Mouse (Mus musculus) heart, postnatal 36 days (tissue): ENCODE data around the gene Tgfbr3. TPM values are rescaled to one million over a fixed set of nuclear protein-coding genes. Genes with fewer than 3 reads are reported as not detected.

Experiments used
- DNase-seq, 2 experiments: peaks; one replicate each; pipeline ENCODE4 v3.0.0; 2021 to 2022
- intact Hi-C: fragments of 180-260 bp; cut with DNase I; formaldehyde crosslinking; loops from one replicate; pipeline ENCODE4 v1.15.1; 2025
- total RNA-seq, 2 experiments: library from RNA; stranded (reverse); gene quantifications; 2 replicates each; pipeline ENCODE4 v1.2.3; 2021

The Tgfbr3 gene
- total RNA-seq, 2 experiments from 2014 or later: 53.5 to 54.2 TPM

- DNase-seq: no peak
- intact Hi-C loops: no loop called here
Measured at GRCm38 (mm10) chr5:107182721-107183120, 106.7 kb downstream of the Tgfbr3 start.

- intact Hi-C loops: no loop called here
- no peak for DNase-seq
Measured at GRCm38 (mm10) chr5:107181820-107182219, 107.6 kb downstream of the Tgfbr3 start.

GRCm38 (mm10) chr5:107179194-107179593 lies 110.2 kb downstream of the Tgfbr3 start:
- intact Hi-C loops: no loop called here
- no peak for DNase-seq

- intact Hi-C loops: no loop called here
- no peak for DNase-seq
Measured at GRCm38 (mm10) chr5:107177791-107178190, 111.6 kb downstream of the Tgfbr3 start.

GRCm38 (mm10) chr5:107177248-107177647 lies 112.2 kb downstream of the Tgfbr3 start:
- no peak for DNase-seq
- intact Hi-C loops: no loop called here

- intact Hi-C loops: no loop called here
- no peak for DNase-seq
Measured at GRCm38 (mm10) chr5:107176796-107177195, 112.6 kb downstream of the Tgfbr3 start.

GRCm38 (mm10) chr5:107176196-107176595 lies 113.2 kb downstream of the Tgfbr3 start:
- intact Hi-C loops: no loop called here
- DNase-seq: no peak

- intact Hi-C loops: no loop called here
- no peak for DNase-seq
Measured at GRCm38 (mm10) chr5:107174188-107174587, 115.2 kb downstream of the Tgfbr3 start.

- no peak for DNase-seq
- intact Hi-C loops: no loop called here
Measured at GRCm38 (mm10) chr5:107173483-107173882, 115.9 kb downstream of the Tgfbr3 start.

GRCm38 (mm10) chr5:107171861-107172260 lies 117.6 kb downstream of the Tgfbr3 start:
- intact Hi-C loops: no loop called here
- DNase-seq: no peak

GRCm38 (mm10) chr5:107169796-107170195 lies 119.6 kb downstream of the Tgfbr3 start:
- intact Hi-C loops: loop anchor here (5.0 kb wide), 3 partner anchors 42 to 172 kb away; no protein-coding TSS in a partner anchor
- DNase-seq: no peak

GRCm38 (mm10) chr5:107167872-107168300 lies 121.5 kb downstream of the Tgfbr3 start:
- intact Hi-C loops: loop anchor here (2.0 to 5.0 kb wide), 4 partner anchors 41 to 171 kb away; partner anchors contain the start of gene Tgfbr3
- DNase-seq: peak; percentile 82

GRCm38 (mm10) chr5:107167373-107167772 lies 122.1 kb downstream of the Tgfbr3 start:
- intact Hi-C loops: loop anchor here (2.0 to 5.0 kb wide), 4 partner anchors 40 to 170 kb away; partner anchors contain the start of gene Tgfbr3
- peak in 1 of 2 experiments; percentile 58 for DNase-seq

- intact Hi-C loops: loop anchor here (2.0 to 5.0 kb wide), 4 partner anchors 40 to 170 kb away; partner anchors contain the start of gene Tgfbr3
- peak; percentile 61 to 71 for DNase-seq
Measured at GRCm38 (mm10) chr5:107166659-107167370, 122.6 kb downstream of the Tgfbr3 start.

- DNase-seq: no peak
- intact Hi-C loops: loop anchor here (2.0 to 5.0 kb wide), 4 partner anchors 38 to 168 kb away; partner anchors contain the start of gene Tgfbr3
Measured at GRCm38 (mm10) chr5:107165734-107166133, 123.7 kb downstream of the Tgfbr3 start.

- intact Hi-C loops: loop anchor here (5.0 kb wide), 3 partner anchors 38 to 168 kb away; no protein-coding TSS in a partner anchor
- no peak for DNase-seq
Measured at GRCm38 (mm10) chr5:107165271-107165670, 124.2 kb downstream of the Tgfbr3 start.

GRCm38 (mm10) chr5:107164856-107165255 lies 124.6 kb downstream of the Tgfbr3 start:
- no peak for DNase-seq
- intact Hi-C loops: loop anchor here (5.0 kb wide), 3 partner anchors 38 to 168 kb away; no protein-coding TSS in a partner anchor

- intact Hi-C loops: no loop called here
- DNase-seq: no peak
Measured at GRCm38 (mm10) chr5:107164146-107164545, 125.3 kb downstream of the Tgfbr3 start.

- intact Hi-C loops: no loop called here
- no peak for DNase-seq
Measured at GRCm38 (mm10) chr5:107163336-107163735, 126.1 kb downstream of the Tgfbr3 start.

- DNase-seq: no peak
- intact Hi-C loops: no loop called here
Measured at GRCm38 (mm10) chr5:107162812-107163211, 126.6 kb downstream of the Tgfbr3 start.

- no peak for DNase-seq
- intact Hi-C loops: no loop called here
Measured at GRCm38 (mm10) chr5:107162319-107162718, 127.1 kb downstream of the Tgfbr3 start.
